38 mouse cellular contexts compared by ENCODE assay signal in genomic region chr6:87479291-87479999, GRCm38 (mm10). TPM values are rescaled to one million over a fixed set of nuclear protein-coding genes. Genes with fewer than 3 reads are reported as not detected.
DNase-seq lines count a peak whose midpoint lies in the region; ATAC-seq and TF ChIP-seq lines count a peak whose summit lies in the region.
"Had no signal": no experiment of that assay in that cellular context is flagged by ENCODE, and none has a peak within 500 bp of the region (broad histone marks: within the 10 kb centered on the region; RNA-seq: fewer than 3 reads in every experiment).

No protein-coding gene starts in this region.

- TF ChIP-seq POLR2A in lung, adult 2 months (IDR thresholded peaks at IDR 0.05; ENCODE audit: borderline replicate concordance, extremely low read depth, low read depth, low read length): no peak

- TF ChIP-seq CTCF in lung, embryonic 14.5 days (IDR thresholded peaks at IDR 0.05; ENCODE audit: low read depth): no peak
- TF ChIP-seq CTCF in lung, adult 2 months (IDR thresholded peaks at IDR 0.05; ENCODE audit: insufficient read depth, low read length): no peak

- no peak overlapping the region for H3K27ac ChIP-seq in lung, embryonic 14.5 days (ENCODE audit: low read depth)
- no peak overlapping the region for H3K27ac ChIP-seq in intestine, embryonic 16.5 days (ENCODE audit: low read length)
- H3K27ac ChIP-seq: forebrain, embryonic 10.5 days; forebrain, embryonic 15.5 days; hindbrain, embryonic 13.5 days; left cerebral cortex, adult 2 months; limb, embryonic 12.5 days had no signal

- H3K4me1 ChIP-seq in lung, embryonic 14.5 days (ENCODE audit: insufficient read depth): no peaks in the 10 kb centered on the region
- H3K4me1 ChIP-seq in lung, adult 2 months (ENCODE audit: control insufficient read depth, insufficient read depth, low read length): no peaks in the 10 kb centered on the region
- no peaks in the 10 kb centered on the region for H3K4me1 ChIP-seq in intestine, embryonic 16.5 days (ENCODE audit: control insufficient read depth, insufficient read depth, low read length)

- no peaks in the 10 kb centered on the region for H3K36me3 ChIP-seq in lung, embryonic 14.5 days (ENCODE audit: insufficient read depth)
- H3K36me3 ChIP-seq in intestine, embryonic 16.5 days (ENCODE audit: control insufficient read depth, insufficient read depth, low read length): no peaks in the 10 kb centered on the region
- H3K36me3 ChIP-seq: forebrain, embryonic 10.5 days; forebrain, embryonic 15.5 days; hindbrain, embryonic 13.5 days; limb, embryonic 12.5 days had no signal

- 28% methylated on average over 5 of the region's 5 CpGs for whole genome bisulfite sequencing in lung, embryonic 14.5 days
- 37% methylated on average over 5 of the region's 5 CpGs for WGBS in lung, adult 2 months
- WGBS in intestine, embryonic 16.5 days: 27% methylated on average over 5 of the region's 5 CpGs

- peak; percentile 23 for DNase-seq in lung, embryonic 14.5 days
- no peak for DNase-seq in lung, adult 2 months
- peak; percentile 17 for DNase-seq in Muller cell, postnatal 12 days (ENCODE audit: inconsistent ontology term)
- no peak for DNase-seq in embryo, embryonic 11 days
- no peak for DNase-seq in thymus, adult 18-20 months
- DNase-seq: adrenal gland, postnatal 25 days; cerebellum, adult 11-12 months; cerebellum, adult 9-11 months; gastrocnemius, postnatal 36 days; heart, adult 18-20 months; heart, postnatal 36 days; kidney, adult 9 months; kidney, postnatal 14 days; liver, postnatal 0 days; lung, postnatal 14 days; right cerebral cortex, postnatal 25 days; thymus, postnatal 4 days had no signal

- no peak overlapping the region for H3K4me2 ChIP-seq in lung, embryonic 14.5 days
- no peak overlapping the region for H3K4me2 ChIP-seq in intestine, embryonic 16.5 days (ENCODE audit: low read depth, low read length)
- H3K4me2 ChIP-seq: forebrain, embryonic 15.5 days; heart, embryonic 11.5 days; hindbrain, embryonic 13.5 days; limb, embryonic 12.5 days; liver, embryonic 11.5 days; midbrain, embryonic 11.5 days had no signal

- H3K27me3 ChIP-seq in lung, embryonic 14.5 days (ENCODE audit: insufficient read depth, low read length): no peaks in the 10 kb centered on the region
- H3K27me3 ChIP-seq in intestine, embryonic 16.5 days (replicated peaks; ENCODE audit: control insufficient read depth, insufficient read depth, low read length): 0 out of 2 replicates have a peak, but pooled peaks cover 4% of the 10 kb centered on the region
- H3K27me3 ChIP-seq: forebrain, embryonic 15.5 days; hindbrain, embryonic 13.5 days; limb, embryonic 12.5 days; Patski had no signal

- no peak overlapping the region for H3K4me3 ChIP-seq in lung, embryonic 14.5 days (ENCODE audit: low read depth, low read length)
- H3K4me3 ChIP-seq in lung, adult 2 months (replicated peaks; ENCODE audit: extremely low read depth, low read depth, low read length): no peak overlapping the region
- H3K4me3 ChIP-seq in intestine, embryonic 16.5 days (ENCODE audit: low read length): no peak overlapping the region
- H3K4me3 ChIP-seq: forebrain, embryonic 10.5 days; forebrain, embryonic 15.5 days; hindbrain, embryonic 13.5 days; left cerebral cortex, adult 2 months; limb, embryonic 12.5 days had no signal

- H3K9ac ChIP-seq in lung, embryonic 14.5 days: no peak overlapping the region
- no peak overlapping the region for H3K9ac ChIP-seq in intestine, embryonic 16.5 days (ENCODE audit: low read depth, low read length)
- H3K9ac ChIP-seq: forebrain, embryonic 15.5 days; hindbrain, embryonic 13.5 days; limb, embryonic 12.5 days; liver, postnatal 0 days had no signal

- H3K9me3 ChIP-seq in lung, embryonic 14.5 days (ENCODE audit: low read depth, low read length): no peaks in the 10 kb centered on the region
- H3K9me3 ChIP-seq in intestine, embryonic 16.5 days (ENCODE audit: control insufficient read depth, low read length): no peaks in the 10 kb centered on the region
- H3K9me3 ChIP-seq: forebrain, embryonic 10.5 days; forebrain, embryonic 15.5 days; hindbrain, embryonic 13.5 days; limb, embryonic 12.5 days had no signal

- ATAC-seq in lung, embryonic 14.5 days (ENCODE audit: insufficient read depth): no peak
- peak; percentile 74; the same call in 1 of the 2 replicates for ATAC-seq in intestine, embryonic 16.5 days
- ATAC-seq in erythroid progenitor cell, adult 5-6 weeks (replicated peaks; ENCODE audit: low FRiP score, poor library complexity, severe bottlenecking): no peak
- ATAC-seq: forebrain, embryonic 15.5 days; liver, postnatal 0 days; midbrain, embryonic 16.5 days; Patski had no signal

RNA-seq across cellular contexts. Expression of gene Bmp10, which starts 50.7 kb away (rescaled TPM):
- not detected in 2 replicates for polyA plus RNA-seq in lung, embryonic 14.5 days (2014; fragmentation: Nextera tagmentation; extraction: Ambion mirVana)
- polyA plus RNA-seq in lung, adult 2 months (2012; rRNA removed): not detected in 2 replicates
- polyA plus RNA-seq in intestine, embryonic 16.5 days (2015; fragmentation: Nextera tagmentation; extraction: Ambion mirVana): not detected in 2 replicates
- not detected in 2 replicates for total RNA-seq in erythroid progenitor cell, adult 5-6 weeks (2015; ENCODE audit: low replicate concordance)
- total RNA-seq in erythroid progenitor cell, adult 5-6 weeks (2017; ENCODE audit: low replicate concordance): not detected in 2 replicates
- total RNA-seq: adrenal gland, postnatal 25 days; gastrocnemius, adult 18-20 months; gastrocnemius, postnatal 36 days; layer of hippocampus, adult 18-20 months; left cerebral cortex, adult 2 months; left cerebral cortex, postnatal 25 days; megakaryocyte, adult 5-6 weeks; neutrophil, adult 5-6 weeks had no signal
- polyA plus RNA-seq: forebrain, embryonic 10.5 days; forebrain, embryonic 15.5 days; frontal cortex, adult 2 months; G1E; hindbrain, embryonic 13.5 days; limb, embryonic 12.5 days; midbrain, embryonic 11.5 days; midbrain, embryonic 16.5 days; neural tube, embryonic 11.5 days; Patski; thymus, postnatal 0 days had no signal

RNA-seq across cellular contexts. Expression of gene Arhgap25, which starts 53.6 kb away (rescaled TPM):
- polyA plus RNA-seq in lung, embryonic 14.5 days (2014; fragmentation: Nextera tagmentation; extraction: Ambion mirVana): 8.2 and 8.7 TPM in 2 replicates
- 4.5 and 6.6 TPM in 2 replicates for polyA plus RNA-seq in lung, adult 2 months (2012; rRNA removed)
- 3.4 and 4.2 TPM in 2 replicates for polyA plus RNA-seq in intestine, embryonic 16.5 days (2015; fragmentation: Nextera tagmentation; extraction: Ambion mirVana)
- total RNA-seq in erythroid progenitor cell, adult 5-6 weeks (2015; ENCODE audit: low replicate concordance): 3.2 and 7.1 TPM in 2 replicates
- total RNA-seq in erythroid progenitor cell, adult 5-6 weeks (2017; ENCODE audit: low replicate concordance): 8.6 and 11.2 TPM in 2 replicates

Comparison
In these comparisons a context has a peak if more than half of its experiments do, and no peak if none do; other contexts are left out.
1. DNase-seq: peak in lung, embryonic 14.5 days (single experiment) and Muller cell, postnatal 12 days (single experiment); none in lung, adult 2 months (single experiment), embryo, embryonic 11 days (single experiment) and thymus, adult 18-20 months (0 of 2).